Mouse (Mus musculus): ENCODE measurements around the gene Plekhg5. TPM values are rescaled to one million over a fixed set of nuclear protein-coding genes. Genes with fewer than 3 reads are reported as not detected.
A peak's percentile ranks its signal among the peaks of the same experiment; 100 is the strongest.

Gene Plekhg5
- total RNA-seq, 1 experiment from 2014 or later: 15.6 TPM

GRCm38 (mm10) chr4:152146033-152146827, 73.9 kb downstream of the Plekhg5 start:
- no peak for DNase-seq

DNA sequence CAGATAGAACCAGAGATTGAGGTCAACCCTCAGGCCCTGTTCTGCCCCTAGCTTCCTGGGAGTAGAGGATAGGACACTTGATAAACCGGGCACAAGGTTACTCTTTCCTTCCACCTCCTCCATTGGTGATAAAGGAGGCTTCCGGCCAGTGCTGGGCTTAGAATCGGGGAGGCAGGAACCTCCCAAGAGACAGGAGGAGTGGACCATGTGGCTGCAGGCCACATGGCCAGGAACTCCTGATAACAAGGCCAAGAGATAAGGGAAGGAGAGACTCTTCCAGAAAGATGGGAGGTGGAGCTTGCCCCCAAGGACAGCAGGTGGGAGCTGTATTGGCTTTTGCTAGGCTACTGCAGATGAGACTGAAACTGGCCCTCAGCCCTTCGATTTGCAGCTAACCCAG, 78.2 kb downstream of the Plekhg5 start:
- DNase-seq: no peak

DNA sequence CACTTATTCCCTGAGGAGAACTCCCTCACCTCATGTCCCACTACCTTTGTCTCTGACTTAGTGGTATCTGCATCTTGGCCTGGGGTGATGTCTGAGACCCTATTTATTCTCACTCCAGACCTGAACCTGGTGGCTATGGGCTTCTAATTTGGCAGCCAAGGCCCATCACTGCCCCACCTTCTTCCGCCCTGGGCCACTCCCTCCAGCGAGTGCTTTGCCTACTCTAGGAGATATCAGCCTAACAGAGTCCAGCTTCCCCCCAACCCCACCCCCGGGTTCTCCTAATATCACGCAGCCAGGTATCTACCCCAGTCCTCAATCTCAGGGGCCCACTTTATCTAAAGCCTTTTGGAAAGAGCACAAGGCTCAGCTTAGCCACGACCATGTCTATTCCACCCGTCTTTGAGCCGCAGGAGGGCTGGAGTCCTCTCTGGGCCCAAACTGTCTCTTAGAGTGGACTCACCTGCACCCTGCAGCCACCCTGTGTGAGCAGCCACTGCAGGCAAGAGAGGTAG, 79.2 kb downstream of the Plekhg5 start:
- no peak for DNase-seq

DNA sequence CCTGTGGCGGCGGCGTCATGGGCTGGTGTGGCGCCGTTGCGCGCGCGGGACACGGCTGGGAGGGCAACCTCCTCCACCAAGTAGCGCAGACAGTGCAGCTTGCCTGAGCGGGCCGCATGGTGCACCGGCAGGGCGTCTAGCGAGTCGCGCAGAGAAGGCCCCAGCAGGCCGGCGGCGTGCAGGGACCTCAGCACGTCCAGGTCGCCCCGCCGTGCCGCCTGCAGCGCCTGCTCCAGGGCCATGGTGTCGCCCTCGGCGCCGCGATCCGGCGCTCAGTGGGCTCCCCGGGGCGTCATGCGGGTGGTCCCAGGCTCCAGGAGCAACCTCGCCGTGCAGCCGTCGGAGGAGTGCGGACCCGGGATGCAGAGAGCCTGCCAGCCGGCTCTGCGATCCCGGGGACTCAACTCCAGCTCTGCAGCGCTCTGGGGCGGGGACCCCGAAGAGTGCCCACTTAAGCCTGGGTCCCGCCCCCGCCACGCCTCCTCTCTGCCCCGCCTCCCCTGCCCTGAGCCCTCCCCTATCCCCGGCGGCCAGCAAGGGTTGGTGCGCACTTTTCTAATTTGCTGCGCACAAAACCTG, 79.8 kb downstream of the Plekhg5 start, which contains the start of gene Espn:
Gene Espn (minus strand): TSS at position 406 of the 579 bp plus-strand sequence.
- peak; percentile 68 for DNase-seq

DNA sequence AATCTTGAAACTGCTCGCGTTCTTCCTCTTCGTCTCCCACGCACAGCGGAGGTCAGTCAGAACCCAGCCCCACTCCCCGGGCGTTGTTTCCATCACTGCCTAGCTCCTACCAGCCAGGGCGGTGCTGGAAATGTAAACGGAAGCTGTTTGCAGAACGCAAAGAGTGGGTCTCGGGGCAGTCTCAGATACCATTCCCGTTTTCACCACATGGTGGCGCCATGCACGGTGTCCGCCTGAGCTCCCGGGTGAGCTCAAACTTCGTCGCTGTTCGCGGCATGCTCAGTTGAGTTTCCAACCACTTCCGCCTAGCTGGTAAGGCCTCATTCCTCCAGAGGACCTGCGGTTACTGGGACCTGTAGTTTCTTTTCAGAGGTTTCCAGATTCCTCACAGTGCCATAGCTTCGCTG, 81.5 kb downstream of the Plekhg5 start:
- DNase-seq: peak; percentile 83

DNA sequence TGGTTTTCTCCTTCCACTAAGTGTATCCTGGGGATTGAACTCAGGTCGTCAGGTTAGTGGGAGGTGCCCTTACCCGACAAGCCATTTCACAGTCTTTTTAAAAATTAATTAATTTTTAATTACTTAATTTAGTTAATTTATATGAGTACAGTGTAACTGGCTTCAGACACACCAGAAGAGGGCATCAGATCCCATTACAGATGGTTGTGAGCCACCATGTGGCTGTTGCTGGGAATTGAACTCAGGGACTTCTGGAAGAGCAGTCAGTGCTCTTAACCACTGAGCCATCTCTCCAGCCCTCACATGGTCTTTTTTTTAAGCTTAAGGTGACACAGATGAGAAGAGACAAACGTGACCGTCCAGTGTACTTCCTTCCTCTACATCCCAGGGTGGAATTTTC, 82.7 kb downstream of the Plekhg5 start:
- DNase-seq: no peak

- DNase-seq: no peak
Observed at GRCm38 (mm10) chr4:152157779-152158584, 85.7 kb downstream of the Plekhg5 start.

DNA sequence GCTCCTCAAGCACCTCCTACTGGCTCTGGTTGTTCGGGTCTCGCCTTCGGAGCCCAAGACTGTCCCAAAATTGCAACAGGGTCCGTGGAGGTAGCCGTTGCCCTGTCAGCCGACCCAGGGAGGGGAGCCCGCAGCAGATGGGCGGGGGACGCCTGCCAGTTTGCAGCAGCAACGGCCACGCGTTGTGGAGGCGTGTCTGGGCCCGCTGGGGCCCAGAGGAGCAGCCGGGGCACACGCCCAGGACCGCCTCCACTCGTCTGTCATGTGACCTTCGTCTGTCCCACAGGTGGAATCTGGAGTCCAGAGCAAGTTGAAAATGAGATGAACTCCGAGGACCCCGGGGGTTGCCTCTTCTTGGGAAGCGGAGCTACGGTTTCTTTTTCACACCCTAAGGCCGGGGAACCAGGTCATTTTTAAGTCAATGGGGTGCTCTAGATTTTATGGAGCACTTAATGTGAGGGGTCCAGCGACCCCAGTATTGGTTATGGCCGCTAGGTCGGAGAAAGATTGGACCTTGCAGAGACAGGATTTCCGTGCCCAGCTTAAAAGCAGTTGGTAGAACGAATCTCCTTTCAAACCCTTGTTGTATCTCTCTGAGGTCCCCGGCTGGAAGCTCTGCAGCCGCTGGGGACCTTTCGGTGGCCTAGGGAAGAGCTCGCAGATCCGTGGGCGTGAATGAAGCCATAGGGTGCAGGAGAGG, 86.4 kb downstream of the Plekhg5 start, which contains the start of gene Hes2:
Gene Hes2 (plus strand): TSS at position 283 of the 700 bp plus-strand sequence.
- DNase-seq: no peak

GRCm38 (mm10) chr4:152159285-152159678, 87.0 kb downstream of the Plekhg5 start:
- DNase-seq: no peak

DNA sequence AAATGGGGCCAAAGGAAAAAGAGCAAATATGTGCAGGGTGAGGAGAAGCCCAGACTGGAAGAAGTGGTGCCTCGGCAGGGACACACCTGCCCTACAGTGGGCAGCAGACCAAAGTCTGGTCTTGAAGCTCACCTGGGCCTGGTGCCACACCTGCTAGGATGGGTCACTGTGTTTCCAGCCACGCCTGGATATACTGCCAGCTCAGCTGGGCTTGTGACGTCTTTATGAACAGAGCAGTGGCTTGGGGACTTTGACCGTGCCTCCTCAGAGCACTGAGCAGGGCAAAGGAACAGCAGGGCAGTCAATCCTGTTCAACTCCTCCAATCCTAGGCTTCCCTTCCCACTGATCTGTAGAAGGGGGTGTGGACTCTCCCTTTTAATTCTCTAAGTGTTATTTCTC, 88.5 kb downstream of the Plekhg5 start:
- no peak for DNase-seq

GRCm38 (mm10) chr4:152161601-152162000, 89.3 kb downstream of the Plekhg5 start:
- no peak for DNase-seq

DNA sequence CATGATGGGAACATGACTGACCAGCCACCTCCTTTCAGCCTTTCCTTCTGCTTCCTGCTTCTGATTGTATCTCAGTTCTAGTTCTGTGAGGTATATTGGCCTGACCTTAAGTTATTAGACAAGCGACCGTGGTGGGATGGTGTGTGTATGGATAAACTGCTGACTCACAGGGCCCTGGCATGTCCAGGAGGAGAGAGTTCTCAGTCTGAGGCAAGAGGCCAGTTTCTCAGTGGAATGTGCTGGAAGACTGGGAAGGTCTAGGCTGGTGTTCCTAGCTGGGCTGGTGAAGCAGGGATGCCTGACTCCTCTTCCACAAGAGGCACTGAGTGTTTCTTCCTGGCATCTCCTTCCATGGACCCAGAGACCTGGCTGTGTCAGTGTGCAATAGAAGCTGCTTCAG, 90.5 kb downstream of the Plekhg5 start:
- no peak for DNase-seq

Other genes with a start within 250 kb of the Plekhg5 start
- 15.0 and 37.3 TPM in 2 replicates for gene Camta1, start 210.6 kb upstream of the Plekhg5 start, total RNA-seq (2021)
- gene Dnajc11, start 138.8 kb upstream of the Plekhg5 start, total RNA-seq (2021): 104 and 112 TPM in 2 replicates
- 24.3 and 32.8 TPM in 2 replicates for gene Thap3, start 83.5 kb upstream of the Plekhg5 start, total RNA-seq (2021)
- gene Phf13, start 76.2 kb upstream of the Plekhg5 start, total RNA-seq (2021): 14.4 and 19.0 TPM in 2 replicates
- gene Klhl21, start 63.7 kb upstream of the Plekhg5 start, total RNA-seq (2021): 24.8 and 28.5 TPM in 2 replicates
- 11.0 and 11.6 TPM in 2 replicates for gene Zbtb48, start 44.8 kb upstream of the Plekhg5 start, total RNA-seq (2021)
- 0.09 TPM in 1 of 2 replicates, not detected in the other for gene Tas1r1, start 33.9 kb upstream of the Plekhg5 start, total RNA-seq (2021)
- gene Nol9, start 33.2 kb upstream of the Plekhg5 start, total RNA-seq (2021): 26.6 and 29.1 TPM in 2 replicates
- gene Tnfrsf25, start 43.4 kb downstream of the Plekhg5 start, total RNA-seq (2021): 1.5 and 2.0 TPM in 2 replicates
- 1.2 TPM in 2 replicates for gene Espn, start 79.9 kb downstream of the Plekhg5 start, total RNA-seq (2021)
- not detected in 2 replicates for gene Hes2, start 86.4 kb downstream of the Plekhg5 start, total RNA-seq (2021)
- 34.6 and 39.9 TPM in 2 replicates for gene Acot7, start 105.6 kb downstream of the Plekhg5 start, total RNA-seq (2021)
- gene Gpr153, start 201.7 kb downstream of the Plekhg5 start, total RNA-seq (2021): 3.1 and 3.6 TPM in 2 replicates
- gene Hes3, start 219.2 kb downstream of the Plekhg5 start, total RNA-seq (2021): not detected in 2 replicates
- 44.9 and 48.7 TPM in 2 replicates for gene Icmt, start 224.7 kb downstream of the Plekhg5 start, total RNA-seq (2021)
- 1.1 TPM in 1 of 2 replicates, not detected in the other for gene Rnf207, start 246.5 kb downstream of the Plekhg5 start, total RNA-seq (2021)